Mouse (Mus musculus) midbrain, embryonic 10.5 days (tissue): ENCODE measurements around the gene Pex11a. TPM values are rescaled to one million over a fixed set of nuclear protein-coding genes. Genes with fewer than 3 reads are reported as not detected.

Experiments
- DNase-seq: peaks from one replicate; pipeline ENCODE4 v3.0.0-alpha.2; 2017; ENCODE audit warnings: low spot score
- H3K27ac ChIP-seq: fragments of 300-500 bp; sonication (generic); replicated peaks from 2 replicates; pipeline ENCODE4 v1.5.1; 2016; ENCODE audit warnings: mild to moderate bottlenecking
- H3K27me3 ChIP-seq: fragments of 300-500 bp; sonication (generic); 2 replicates; pipeline ENCODE4 v1.6.1; 2016; ENCODE audit warnings: low read depth, mild to moderate bottlenecking; ENCODE audit not compliant: poor library complexity, severe bottlenecking
- H3K36me3 ChIP-seq: fragments of 300-500 bp; sonication (generic); 2 replicates; pipeline ENCODE4 v1.6.1; 2016; ENCODE audit warnings: mild to moderate bottlenecking, moderate library complexity
- H3K4me1 ChIP-seq: fragments of 300-500 bp; sonication (generic); 2 replicates; pipeline ENCODE4 v1.6.1; 2016
- H3K4me3 ChIP-seq: fragments of 300-500 bp; sonication (generic); 2 replicates; pipeline ENCODE4 v1.5.1; 2016; ENCODE audit warnings: mild to moderate bottlenecking, moderate library complexity
- H3K9me3 ChIP-seq: fragments of 300-500 bp; sonication (generic); replicated peaks from 2 replicates; pipeline ENCODE4 v1.6.1; 2016; ENCODE audit warnings: mild to moderate bottlenecking
- WGBS: fragments of 180-500 bp; shearing (Covaris S2); methylation state at CpG from one replicate; pipeline ENCODE4 v1.1.7; 2016; 5-methylcytosine and 5-hydroxymethylcytosine counted together
- polyA plus RNA-seq: library from polyadenylated mRNA; unstranded; fragments of >200 nt; fragmentation: Nextera tagmentation; extraction: Ambion mirVana; gene quantifications from 2 replicates; pipeline ENCODE4 v1.2.1, GENCODE M21; 2016

Pex11a gene
- polyA plus RNA-seq, 1 experiment from 2014 or later: 9.3 TPM

DNA sequence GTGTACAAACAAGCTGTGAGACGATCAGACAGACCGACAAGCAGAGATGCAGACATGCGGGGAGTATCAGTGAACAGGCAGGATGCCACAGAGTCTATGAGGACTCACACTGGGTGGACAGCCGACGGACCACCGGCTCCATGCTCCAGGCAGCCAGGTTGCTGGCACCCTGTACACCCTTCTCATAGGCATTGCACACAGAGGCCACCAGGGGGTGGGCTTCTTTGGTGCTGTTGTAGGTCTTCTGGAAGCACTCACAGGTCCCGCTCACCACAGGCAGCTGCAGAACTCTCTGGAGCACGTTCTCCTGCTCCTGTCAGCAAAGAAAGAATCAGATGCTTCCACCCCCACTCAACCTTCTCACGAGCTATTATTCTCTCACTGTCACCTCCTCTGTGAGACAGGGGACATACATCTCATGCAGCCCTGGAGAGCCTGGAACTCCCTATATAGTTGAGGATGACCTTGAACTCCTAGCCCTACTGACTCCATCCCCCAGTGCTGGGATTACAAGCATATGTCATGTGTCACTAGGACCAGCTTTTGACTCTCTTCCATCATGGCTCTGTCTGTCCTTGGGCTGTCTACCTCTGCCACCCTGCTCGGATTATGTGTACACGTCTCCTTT is 13.1 kb downstream of the Pex11a start:
- WGBS: 67% methylated on average over 11 of the region's 11 CpGs
- no peak overlapping the region for H3K4me3 ChIP-seq
- H3K4me1 ChIP-seq: 0 out of 2 replicates have a peak, but pooled peaks cover 2% of the 10 kb centered on the region
- H3K27ac ChIP-seq: no peak overlapping the region
- H3K36me3 ChIP-seq: 0 out of 2 replicates have a peak, but pooled peaks cover 4% of the 10 kb centered on the region
- H3K9me3 ChIP-seq: no peaks in the 10 kb centered on the region
- peaks cover 37% of the 10 kb centered on the region for H3K27me3 ChIP-seq
- no peak for DNase-seq

GRCm38 (mm10) chr7:79729169-79729568 is 13.8 kb downstream of the Pex11a start:
- H3K9me3 ChIP-seq: no peaks in the 10 kb centered on the region
- 0 out of 2 replicates have a peak, but pooled peaks cover 2% of the 10 kb centered on the region for H3K4me1 ChIP-seq
- WGBS: 6% methylated on average over 8 of the region's 8 CpGs
- peaks cover 37% of the 10 kb centered on the region for H3K27me3 ChIP-seq
- no peaks in the 10 kb centered on the region for H3K36me3 ChIP-seq
- peak; percentile 80 for DNase-seq
- H3K4me3 ChIP-seq: no peak overlapping the region
- no peak overlapping the region for H3K27ac ChIP-seq

- no peak overlapping the region for H3K4me3 ChIP-seq
- WGBS: 24% methylated on average over 6 of the region's 6 CpGs
- H3K27me3 ChIP-seq: peaks cover 44% of the 10 kb centered on the region
- no peaks in the 10 kb centered on the region for H3K36me3 ChIP-seq
- no peaks in the 10 kb centered on the region for H3K9me3 ChIP-seq
- 0 out of 2 replicates have a peak, but pooled peaks cover 2% of the 10 kb centered on the region for H3K4me1 ChIP-seq
- H3K27ac ChIP-seq: no peak overlapping the region
- DNase-seq: peak; percentile 75
These were observed 14.7 kb downstream of the Pex11a start for GRCm38 (mm10) chr7:79728219-79728618.

- peak; percentile 57 for DNase-seq
These were observed 15.8 kb downstream of the Pex11a start for GRCm38 (mm10) chr7:79727091-79727490.

DNA sequence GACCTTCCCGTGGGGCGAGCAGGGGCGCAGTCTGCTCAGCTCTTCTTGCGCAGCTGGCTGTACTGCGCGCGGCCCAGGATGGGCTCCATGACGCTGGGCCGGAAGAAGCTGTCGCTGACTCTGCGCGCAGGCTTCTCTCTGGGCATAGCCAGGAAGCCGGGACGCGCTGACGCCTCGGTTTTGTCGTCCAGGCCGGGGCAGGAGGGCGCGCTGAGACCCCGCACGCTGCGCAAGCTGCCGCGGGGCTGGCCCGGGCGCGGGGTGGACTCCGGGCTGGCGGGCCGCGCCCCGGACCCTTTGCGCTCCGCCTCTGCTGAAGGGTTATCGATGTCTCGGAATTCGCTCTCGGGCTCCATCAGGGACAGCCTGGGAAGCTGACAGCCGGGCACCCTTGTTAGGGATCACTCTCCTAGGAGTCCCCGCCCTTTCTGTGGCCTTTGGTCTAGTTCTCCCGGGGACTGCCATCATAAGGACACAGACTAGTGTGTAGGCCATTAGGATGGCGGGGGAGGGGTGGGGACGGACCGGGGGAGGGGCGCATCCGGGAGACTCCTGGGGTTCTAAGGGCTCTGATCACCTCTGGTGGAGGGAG is 21.4 kb downstream of the Pex11a start:
- DNase-seq: peak; percentile 69
- Histone ChIP-seq H3K27ac (peak overlapping the region; percentile 83), H3K4me1 (peaks cover 20% of the 10 kb centered on the region), H3K4me3 (peak overlapping the region; percentile 72), H3K36me3 (no peaks in the 10 kb centered on the region), H3K27me3 (peaks cover 85% of the 10 kb centered on the region), H3K9me3 (no peaks in the 10 kb centered on the region)
- under 1% methylated on average over 48 of the region's 48 CpGs for WGBS

More at GRCm38 (mm10) chr7:79727091-79727490, 15.8 kb downstream of the Pex11a start:
- 42% methylated on average over 2 of the region's 2 CpGs for WGBS
- Histone ChIP-seq H3K27me3 (peaks cover 56% of the 10 kb centered on the region), H3K4me1 (peaks cover 4% of the 10 kb centered on the region), H3K36me3 (no peaks in the 10 kb centered on the region), H3K27ac (no peak overlapping the region), H3K4me3 (no peak overlapping the region), H3K9me3 (no peaks in the 10 kb centered on the region)

GRCm38 (mm10) chr7:79715187-79715981 is 27.5 kb downstream of the Pex11a start, which contains the start of gene Kif7:
Kif7 (minus strand) TSS chr7:79715720.
- Histone ChIP-seq H3K4me1 (peaks cover 42% of the 10 kb centered on the region), H3K36me3 (peaks cover 4% of the 10 kb centered on the region; the same call in 1 of the 2 replicates), H3K9me3 (no peaks in the 10 kb centered on the region), H3K27me3 (peaks cover 70% of the 10 kb centered on the region), H3K27ac (peak within 1 kb of the TSS; percentile 86), H3K4me3 (peak within 1 kb of the TSS; percentile 78)
- peak; percentile 90 for DNase-seq
- under 1% methylated on average over 49 of the region's 55 CpGs for WGBS

DNA sequence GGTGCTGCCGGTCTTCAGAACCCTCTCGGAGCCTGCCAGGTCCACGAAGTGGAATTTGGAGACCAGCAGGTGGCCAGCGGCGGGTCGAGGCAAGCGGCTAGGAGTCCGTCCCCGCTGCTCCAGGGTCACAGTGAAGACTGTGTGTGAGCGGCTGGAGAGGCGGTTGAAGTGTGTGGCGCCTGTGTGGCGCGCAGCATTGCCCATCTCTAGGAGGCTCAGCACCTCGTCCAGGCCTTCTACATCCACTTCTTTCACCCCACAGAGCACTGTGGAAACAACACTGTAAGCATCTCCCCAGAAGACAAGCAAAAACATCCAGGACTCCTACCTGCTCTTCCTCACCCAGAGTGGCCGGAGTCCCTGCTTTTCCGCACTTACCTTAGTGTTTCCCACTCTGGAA is 32.1 kb downstream of the Pex11a start:
- Histone ChIP-seq H3K4me1 (peaks cover 39% of the 10 kb centered on the region), H3K9me3 (no peaks in the 10 kb centered on the region), H3K27me3 (peaks cover 48% of the 10 kb centered on the region), H3K27ac (0 out of 2 replicates have a peak overlapping the region, but pooled peaks have one; percentile 67), H3K4me3 (peak overlapping the region; percentile 59), H3K36me3 (peaks cover 38% of the 10 kb centered on the region)
- no peak for DNase-seq
- whole genome bisulfite sequencing: 19% methylated on average over 17 of the region's 17 CpGs

- H3K27ac ChIP-seq: peak overlapping the region; percentile 67
- under 1% methylated on average over 55 of the region's 55 CpGs for WGBS
- H3K4me1 ChIP-seq: peaks cover 33% of the 10 kb centered on the region
- DNase-seq: peak; percentile 77
- H3K9me3 ChIP-seq: no peaks in the 10 kb centered on the region
- peak overlapping the region; percentile 59 for H3K4me3 ChIP-seq
- peaks cover 44% of the 10 kb centered on the region for H3K36me3 ChIP-seq
- H3K27me3 ChIP-seq: peaks cover 48% of the 10 kb centered on the region
These were observed 32.8 kb downstream of the Pex11a start for GRCm38 (mm10) chr7:79710130-79710607.

GRCm38 (mm10) chr7:79705210-79705609 is 37.7 kb downstream of the Pex11a start:
- Histone ChIP-seq H3K4me1 (peaks cover 7% of the 10 kb centered on the region), H3K27me3 (peaks cover 15% of the 10 kb centered on the region), H3K27ac (no peak overlapping the region), H3K4me3 (no peak overlapping the region), H3K9me3 (no peaks in the 10 kb centered on the region), H3K36me3 (peaks cover 89% of the 10 kb centered on the region)
- no peak for DNase-seq
- WGBS: 92% methylated on average over 5 of the region's 5 CpGs

DNA sequence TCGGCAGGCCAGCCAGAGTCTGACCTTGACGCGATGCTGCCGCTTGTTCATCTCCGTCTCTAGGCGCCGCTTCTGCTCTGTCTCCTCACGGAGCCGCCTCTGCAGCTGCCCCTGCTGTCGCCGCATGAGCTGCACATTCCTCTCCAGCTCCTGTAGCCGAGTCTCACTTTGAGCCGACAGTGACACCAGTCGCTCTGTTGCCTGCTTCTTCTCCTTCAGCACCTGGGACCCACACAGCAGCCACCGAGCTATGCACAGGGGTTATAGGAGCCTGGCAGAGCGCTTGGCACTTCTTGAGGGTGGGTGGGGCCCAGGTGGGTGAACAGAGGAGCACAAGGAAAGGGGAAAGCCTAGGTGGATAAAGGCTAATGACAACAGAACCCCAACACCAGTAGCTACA is 40.2 kb downstream of the Pex11a start:
- Histone ChIP-seq H3K27me3 (no peaks in the 10 kb centered on the region), H3K9me3 (no peaks in the 10 kb centered on the region), H3K4me3 (no peak overlapping the region), H3K4me1 (no peaks in the 10 kb centered on the region), H3K36me3 (peaks cover 99% of the 10 kb centered on the region), H3K27ac (no peak overlapping the region)
- 80% methylated on average over 16 of the region's 16 CpGs for WGBS
- DNase-seq: no peak

GRCm38 (mm10) chr7:79696495-79696894 is 46.4 kb downstream of the Pex11a start:
- Histone ChIP-seq H3K36me3 (peaks cover 100% of the 10 kb centered on the region), H3K4me3 (no peak overlapping the region), H3K4me1 (no peaks in the 10 kb centered on the region), H3K27ac (no peak overlapping the region), H3K9me3 (no peaks in the 10 kb centered on the region), H3K27me3 (no peaks in the 10 kb centered on the region)
- no peak for DNase-seq
- 88% methylated on average over 8 of the region's 8 CpGs for WGBS
